Mouse (Mus musculus): Measurements from ENCODE around the gene Gm49711. TPM values are rescaled to one million over a fixed set of nuclear protein-coding genes. Genes with fewer than 3 reads are reported as not detected.

Gm49711 gene
- total RNA-seq, 2 experiments from 2014 or later, result 0.37 TPM; not detected in 1

DNA sequence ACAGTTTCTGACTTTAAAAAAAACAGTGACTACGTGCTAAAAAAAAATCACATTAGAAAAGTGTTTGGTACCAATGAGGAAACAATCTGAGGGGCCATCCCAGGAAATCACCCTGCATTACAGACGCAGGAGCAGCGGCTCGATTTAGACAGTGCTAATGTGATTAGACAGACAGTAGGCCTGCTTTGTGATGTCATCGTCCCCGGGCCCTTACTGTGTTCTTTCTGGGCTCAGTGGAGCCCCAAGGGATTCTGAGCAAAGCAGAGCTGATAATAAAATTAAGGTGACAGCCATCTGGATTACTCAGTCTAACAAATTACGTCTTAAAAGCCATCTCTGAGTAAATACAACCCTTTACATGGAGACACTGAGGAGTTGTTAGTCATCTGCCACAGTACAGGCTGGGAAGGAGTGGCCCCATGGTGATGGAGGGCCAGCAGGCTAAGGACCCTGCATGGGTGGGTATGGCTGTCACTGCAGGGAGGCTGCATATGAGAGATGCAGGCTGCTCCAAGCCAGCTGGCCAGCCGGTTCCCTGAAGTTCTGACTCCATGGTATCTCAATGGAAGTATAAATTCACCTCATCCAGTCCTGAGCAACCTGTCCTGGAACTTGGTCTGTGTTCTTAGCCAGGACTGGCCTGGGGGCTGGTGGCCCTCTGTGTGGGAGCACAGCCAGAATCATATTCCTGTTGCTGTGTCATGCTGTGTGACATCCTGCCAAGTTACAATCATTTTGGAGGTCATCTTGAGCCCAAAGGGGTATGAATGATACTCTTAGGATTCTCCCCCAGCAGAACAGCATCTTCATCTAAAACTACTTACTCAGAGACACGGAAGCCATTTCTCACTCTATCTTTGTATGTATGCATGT is 59.5 kb downstream of the Gm49711 start:
- no peak for DNase-seq (ENCODE audit: low spot score in 2 of 2)

DNA sequence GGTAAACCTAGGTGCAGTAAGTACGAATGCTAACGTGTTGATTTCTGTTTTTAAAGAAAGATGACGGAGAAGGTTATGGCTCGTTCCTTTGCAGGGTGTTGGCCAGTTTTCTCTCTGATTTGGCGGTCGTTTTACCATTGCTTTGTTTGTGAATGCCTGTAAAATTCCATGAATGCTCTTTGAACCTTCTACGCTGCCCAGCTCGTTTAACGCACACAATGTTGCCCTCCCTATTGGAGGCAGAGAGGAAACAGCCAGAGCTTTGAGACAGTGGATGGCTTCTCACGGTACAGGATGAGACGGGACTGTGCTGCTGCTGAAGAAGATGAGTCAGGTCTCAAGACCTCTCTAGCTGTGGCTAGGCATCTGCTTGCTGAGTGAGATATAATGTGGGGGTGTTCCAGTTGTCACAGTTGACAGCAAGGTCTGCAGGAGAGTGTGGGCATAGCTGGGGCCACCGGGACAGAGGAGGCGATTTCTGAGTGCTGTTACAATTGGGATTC is 60.9 kb downstream of the Gm49711 start:
- DNase-seq (ENCODE audit: low spot score in 2 of 2), result no peak

DNA sequence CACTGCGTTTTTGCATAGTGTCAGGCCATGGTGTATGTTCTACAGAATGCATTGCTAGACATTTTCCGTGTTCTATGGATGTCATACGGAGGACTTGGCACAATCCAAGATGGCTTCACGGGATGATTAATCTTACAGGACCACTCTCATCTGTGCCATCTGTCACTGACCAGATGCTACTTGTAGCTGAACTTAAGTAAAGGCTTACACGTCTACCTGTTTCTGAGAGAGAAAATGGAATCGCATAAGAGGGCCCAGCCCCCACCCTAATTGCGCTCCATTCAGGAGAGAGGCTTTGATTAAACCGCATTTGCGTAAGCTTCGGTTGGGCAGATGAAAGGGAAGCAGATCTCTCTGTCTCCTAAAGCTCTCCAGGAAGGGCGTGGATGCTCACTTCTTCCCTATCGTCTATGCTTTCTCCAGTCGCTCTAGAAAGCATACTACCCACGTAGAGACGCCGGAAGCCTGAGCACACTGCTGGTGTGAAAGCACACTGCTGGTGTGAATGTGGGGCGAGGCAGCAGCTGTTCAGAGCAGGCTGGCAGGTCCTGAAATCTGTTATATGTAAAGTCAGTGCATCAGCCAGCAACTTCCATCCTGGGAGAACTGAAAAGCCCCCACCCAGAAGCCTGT is 62.9 kb downstream of the Gm49711 start:
- no peak for DNase-seq (ENCODE audit: low spot score in 2 of 2)

DNA sequence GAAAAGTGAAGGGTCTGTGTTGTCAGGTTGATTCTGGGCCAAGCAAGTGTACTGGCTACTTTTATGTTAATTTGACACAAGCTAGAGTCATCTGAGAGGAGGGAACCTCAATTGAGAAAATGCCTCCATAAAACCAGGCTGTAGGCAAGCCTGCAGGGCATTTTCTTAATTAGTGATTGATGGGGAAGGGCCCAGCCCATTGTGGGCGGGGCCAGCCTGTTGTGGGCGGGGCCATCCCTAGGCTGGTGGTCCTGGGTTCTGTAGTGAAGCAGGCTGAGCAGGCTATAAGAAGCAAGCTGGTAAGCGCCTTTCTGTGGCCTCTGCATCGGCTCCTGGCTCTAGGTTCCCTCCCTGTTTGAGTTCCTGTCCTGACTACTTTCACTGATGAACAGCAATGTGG is 69.1 kb downstream of the Gm49711 start:
- no peak for DNase-seq (ENCODE audit: low spot score in 2 of 2)

DNA sequence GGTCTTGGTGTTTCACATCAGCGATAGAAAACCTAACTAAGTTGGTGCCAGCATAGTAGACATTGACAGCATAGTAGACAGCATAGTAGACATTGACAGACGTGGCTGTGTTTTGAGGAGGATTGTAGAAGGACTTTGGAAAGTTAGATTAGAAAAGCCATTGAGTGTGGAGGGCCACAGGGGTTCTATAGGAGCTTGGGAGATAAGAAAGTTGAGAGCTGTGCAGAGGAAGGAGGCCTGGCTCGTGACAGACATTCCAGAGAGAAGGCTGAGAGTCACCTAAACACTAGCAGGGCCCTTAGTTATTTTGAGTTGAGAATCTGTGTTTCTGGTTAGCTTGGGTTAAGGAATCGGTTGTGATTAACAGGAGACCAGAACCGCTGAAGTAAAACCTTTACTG is 69.5 kb downstream of the Gm49711 start:
- DNase-seq (ENCODE audit: low spot score in 2 of 2), result no peak

DNA sequence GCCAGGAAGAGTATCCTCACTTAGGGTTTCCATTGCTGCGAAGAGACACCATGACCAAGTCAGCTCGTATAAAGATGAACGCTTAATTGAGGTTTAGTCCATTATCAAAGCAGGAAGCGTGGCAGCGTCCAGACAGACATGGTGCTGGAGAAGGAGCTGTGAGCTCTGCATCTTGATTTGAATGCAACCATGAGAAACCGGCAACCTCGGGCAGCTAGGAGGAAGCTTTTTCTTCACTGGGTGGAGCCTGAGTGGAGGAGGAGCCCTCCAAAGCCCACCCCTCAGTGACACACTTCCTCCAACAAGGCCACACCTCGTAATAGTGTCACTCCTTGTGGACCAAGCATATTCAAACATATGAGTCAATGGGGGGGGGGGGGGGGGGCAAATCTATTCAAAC is 71.7 kb downstream of the Gm49711 start:
- DNase-seq (ENCODE audit: low spot score in 2 of 2), result no peak

DNA sequence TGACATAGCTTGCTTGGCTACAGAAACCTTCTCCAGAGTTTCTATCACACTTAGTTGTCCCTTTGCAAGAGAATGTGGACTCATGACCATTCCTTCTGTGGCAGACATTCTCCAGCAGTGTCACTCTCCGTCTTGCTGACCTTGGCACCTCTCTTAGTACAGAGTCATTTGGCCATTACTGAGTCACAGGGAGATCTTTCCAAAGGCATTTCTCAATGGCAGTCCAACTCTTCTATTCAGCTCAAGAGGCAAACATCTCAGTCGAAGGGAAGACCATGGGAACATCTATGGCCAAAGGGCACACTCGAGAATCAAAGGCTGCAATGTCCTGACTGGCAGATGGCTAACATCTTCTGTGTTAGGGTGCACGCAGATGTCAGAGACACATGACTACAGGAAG is 74.4 kb downstream of the Gm49711 start:
- no peak for DNase-seq (ENCODE audit: low spot score in 2 of 2)

DNA sequence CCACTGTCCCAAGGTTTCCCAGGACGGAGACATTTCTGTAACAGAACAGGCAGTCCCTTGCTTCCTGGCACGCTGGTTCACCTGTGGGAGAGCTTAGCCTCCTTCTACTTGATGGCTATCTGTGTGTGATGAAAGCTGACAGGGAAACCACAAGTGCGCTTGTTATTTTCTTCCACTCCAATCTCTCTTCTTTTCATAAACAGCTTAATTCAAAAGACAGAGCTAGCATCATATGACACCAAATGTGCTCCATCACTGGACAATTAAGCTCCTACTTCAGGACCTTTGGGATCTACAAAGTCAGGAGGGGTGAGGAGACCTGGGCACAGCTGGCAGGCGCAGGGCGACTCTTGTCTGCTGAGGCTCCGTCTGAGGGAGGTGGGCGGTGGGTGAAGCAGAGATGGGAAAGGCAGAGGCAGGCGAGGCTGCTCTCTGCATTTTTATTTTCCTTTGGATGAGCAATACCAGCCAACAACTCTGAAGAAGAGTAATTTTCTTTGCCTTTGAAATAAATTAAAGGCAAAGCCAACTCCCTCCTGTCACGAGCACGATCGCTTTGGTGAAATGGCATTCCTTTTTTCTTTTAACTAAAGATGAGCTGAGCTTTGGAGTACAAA is 76.1 kb downstream of the Gm49711 start:
- no peak for DNase-seq (ENCODE audit: low spot score in 2 of 2)

DNA sequence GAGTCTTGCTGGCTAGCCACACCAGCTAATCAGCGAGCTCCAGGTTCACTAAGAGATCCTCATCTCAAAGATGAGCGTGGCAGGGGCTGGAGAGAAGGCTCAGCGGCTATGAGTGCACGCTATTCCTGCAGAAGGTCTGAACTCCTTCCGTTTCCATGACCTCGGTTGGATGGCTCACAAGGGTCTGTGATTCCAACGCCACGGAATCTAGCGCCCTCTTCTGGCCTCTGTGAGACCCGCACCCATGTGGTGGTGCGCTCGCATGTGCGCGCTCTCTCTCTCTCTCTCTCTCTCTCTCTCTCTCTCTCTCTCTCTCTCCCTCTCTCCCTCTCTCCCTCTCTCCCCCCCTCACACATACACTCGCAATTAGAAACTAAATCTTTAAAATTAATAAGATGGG is 78.2 kb downstream of the Gm49711 start:
- DNase-seq (ENCODE audit: low spot score in 2 of 2), result no peak

DNA sequence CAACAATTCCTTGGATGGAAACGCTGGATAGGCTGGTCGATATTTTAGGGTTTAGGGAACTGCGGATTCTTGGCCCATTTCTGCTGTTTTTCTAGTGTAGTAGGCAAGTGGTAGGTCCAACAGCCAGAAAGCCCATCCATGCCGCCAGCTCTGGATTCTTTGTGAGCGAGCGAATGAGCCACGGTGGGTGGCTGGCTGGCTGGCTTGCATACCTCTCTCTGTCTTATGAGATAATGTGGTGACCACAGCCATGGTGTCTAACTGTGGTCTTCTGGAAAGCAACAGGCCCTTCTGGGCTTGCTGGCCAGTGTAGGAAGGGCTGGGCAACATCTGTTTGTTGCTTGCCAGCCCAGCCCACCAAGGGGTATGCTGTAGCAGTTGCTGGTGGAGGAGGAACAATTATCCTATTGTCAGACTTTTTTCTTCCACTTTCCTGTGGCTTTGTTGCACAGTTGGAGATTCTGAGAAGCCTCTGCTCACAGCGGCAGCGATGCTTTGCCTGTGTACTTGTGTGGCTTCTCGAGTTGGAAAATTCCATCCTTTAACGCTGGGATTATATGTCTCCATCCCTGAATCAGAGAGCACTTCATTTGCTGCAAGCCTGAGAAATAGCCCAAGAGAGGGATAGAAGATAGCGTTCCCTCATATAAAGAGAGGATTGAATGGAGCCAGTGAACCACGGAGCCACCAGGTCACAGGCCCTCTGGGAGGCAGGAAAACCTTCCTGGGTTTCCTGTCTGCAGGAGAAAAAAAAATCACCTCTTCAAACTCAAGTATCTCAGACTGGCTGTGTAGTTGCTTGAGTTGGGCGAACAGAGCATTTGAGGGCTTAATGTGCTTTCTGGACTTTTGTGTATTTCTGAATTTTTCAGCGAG is 81.5 kb downstream of the Gm49711 start:
- DNase-seq (ENCODE audit: low spot score in 2 of 2), result no peak

DNA sequence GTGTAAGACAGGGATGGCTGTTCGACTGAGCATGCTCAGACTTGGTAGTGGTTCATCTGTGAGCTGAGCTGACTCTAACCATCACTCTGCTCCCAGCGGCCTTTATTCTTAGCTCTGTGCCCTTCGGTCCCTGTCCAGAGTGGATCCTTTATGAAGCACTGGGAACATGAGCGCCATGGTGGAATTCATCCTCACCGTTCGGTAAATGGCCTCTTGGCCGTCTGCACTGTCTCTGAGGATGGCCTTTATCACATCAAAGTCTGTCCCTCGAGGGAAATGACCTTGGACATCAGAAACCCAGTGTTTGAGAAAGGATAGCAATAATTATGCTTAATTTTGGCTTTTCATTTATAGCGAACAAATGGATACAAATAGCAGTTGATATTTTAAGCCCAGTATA is 82.2 kb downstream of the Gm49711 start:
- DNase-seq (ENCODE audit: low spot score in 2 of 2), result no peak

DNA sequence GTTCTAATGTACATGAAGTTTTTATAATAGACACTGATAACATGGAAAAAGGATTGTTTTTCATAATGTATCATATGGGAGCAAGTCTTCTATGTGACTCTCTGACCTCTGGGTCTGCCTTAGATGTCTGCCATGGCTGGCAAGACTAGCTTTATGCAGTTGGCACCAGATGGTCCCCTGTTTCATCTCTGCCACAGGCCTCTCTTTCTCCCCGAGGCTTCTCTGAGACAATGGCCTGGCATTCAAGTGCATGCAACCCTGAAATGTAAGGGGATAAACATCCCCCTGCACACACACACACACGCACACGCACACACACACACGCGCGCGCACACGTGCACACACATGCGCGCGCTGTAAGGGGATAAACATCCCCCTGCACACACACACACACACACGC is 82.9 kb downstream of the Gm49711 start:
- no peak for DNase-seq (ENCODE audit: low spot score in 2 of 2)

DNA sequence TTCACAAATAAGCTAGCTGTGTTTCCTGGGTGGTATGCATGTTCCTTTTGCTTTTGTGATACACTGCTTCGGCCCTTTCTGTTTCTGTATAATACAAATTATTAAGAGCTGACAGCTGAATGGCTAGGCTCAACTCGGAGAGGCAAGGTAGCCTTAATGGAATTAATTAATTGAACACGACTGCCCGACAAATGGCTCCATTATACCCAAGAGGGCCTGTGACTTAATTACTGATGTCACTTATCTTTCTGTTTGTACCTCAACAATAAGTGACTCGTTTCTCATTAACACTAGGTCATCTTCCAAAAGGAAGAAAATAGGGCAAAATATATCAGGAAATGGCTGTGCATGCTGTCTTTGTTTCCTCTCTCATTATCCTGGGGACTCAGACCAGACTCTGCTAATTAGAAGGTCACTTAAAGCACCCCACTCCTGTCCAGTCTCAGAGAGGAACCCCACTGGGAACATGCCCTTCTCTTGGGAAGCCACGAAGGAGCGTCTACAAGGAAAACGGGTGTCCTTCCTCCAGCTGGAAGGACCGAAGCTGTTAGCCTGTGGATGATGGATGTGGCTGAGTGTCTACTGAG is 84.4 kb downstream of the Gm49711 start:
- no peak for DNase-seq (ENCODE audit: low spot score in 2 of 2)

DNA sequence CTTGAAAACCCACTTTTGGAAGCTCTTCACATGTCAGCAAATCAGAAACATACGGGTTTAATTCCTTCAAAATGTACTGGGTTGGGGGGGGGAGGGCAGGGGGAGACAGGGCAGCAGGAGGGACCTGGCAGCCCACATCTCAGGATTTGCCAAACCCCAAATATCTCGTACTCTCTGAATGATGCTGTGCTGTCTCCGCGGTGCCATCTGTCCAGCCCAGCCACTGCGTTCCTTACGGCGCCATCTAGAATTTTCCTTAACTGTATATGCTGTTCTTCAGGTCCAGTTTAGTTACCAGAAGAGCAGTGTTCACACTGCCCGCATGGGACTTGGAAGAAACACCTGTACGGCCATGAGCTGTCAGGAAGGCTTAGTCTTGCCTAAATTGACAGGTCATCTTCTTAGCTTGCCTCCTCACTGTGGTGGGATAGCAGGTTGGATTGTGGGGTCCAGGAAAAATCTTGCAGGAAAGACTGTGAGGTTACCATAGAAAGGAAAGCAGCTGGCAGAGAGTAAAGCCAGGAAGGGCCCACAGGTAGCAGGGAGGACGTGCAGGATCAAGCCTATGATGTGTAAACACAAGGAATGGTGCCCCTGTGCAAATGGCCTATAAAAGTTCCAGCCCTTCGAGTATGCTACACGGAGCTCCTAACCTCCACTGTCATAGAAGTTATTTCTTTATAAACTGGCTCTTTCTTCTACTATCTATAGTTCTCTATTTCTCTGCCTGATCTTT is 89.7 kb downstream of the Gm49711 start:
- DNase-seq (ENCODE audit: low spot score in 2 of 2), result no peak

DNA sequence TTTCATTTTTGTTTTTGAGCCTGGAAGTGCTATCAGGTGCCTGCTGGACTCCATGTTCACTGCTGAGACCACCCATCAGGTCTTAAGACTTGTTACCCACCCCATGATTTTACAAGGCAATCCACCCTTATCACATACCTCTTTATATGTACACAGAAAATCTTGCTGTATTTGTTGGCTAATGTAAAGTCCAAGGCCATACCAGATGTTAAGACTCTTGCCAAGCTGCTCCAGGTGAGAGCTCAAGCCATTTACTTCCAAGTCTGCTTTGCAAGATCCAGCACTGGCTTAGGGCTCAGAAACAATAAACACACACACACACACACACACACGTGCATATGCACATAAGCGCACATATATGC is 90.2 kb downstream of the Gm49711 start:
- no peak for DNase-seq (ENCODE audit: low spot score in 2 of 2)

DNA sequence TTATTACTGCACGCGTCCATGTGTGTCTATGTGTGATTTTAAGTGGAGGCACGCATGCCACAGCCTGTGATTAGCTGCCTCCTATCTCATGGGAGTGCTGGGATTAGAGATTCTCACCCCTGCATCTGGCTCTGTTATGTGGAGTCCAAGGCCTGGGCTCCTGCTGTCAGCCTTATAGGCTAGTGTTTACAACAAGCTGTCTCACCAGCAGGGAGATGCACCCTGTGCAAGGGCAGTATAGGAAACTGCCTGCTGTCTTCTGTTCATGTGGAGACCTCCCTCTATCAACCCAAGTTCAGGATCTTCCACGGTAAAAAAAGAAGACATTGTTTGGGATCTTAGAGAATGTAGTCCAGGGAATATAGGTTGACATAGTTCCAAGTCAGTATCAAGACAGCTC is 92.9 kb downstream of the Gm49711 start:
- no peak for DNase-seq (ENCODE audit: low spot score in 2 of 2)

DNA sequence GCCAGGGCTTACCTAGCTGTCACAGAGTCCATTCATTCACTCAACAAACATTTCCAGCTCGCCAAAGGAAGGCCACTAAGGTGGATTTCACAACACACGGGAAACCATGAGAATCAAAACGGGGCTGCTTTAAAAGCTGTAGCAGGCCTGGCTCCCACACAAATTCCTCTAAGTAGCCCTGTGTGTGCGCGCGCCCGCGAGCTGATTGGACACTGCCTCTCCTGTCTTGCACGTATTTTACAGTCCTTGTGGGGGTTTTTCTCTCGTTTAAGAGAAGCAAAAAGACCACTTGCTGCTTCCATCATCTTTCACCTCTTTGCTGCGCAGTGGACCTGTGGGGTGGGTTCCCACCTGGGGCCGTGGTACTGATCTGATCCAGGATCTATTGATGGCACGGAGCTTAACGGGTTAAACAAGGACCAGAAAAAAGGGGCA is 99.9 kb downstream of the Gm49711 start:
- no peak for DNase-seq (ENCODE audit: low spot score in 2 of 2)

DNA sequence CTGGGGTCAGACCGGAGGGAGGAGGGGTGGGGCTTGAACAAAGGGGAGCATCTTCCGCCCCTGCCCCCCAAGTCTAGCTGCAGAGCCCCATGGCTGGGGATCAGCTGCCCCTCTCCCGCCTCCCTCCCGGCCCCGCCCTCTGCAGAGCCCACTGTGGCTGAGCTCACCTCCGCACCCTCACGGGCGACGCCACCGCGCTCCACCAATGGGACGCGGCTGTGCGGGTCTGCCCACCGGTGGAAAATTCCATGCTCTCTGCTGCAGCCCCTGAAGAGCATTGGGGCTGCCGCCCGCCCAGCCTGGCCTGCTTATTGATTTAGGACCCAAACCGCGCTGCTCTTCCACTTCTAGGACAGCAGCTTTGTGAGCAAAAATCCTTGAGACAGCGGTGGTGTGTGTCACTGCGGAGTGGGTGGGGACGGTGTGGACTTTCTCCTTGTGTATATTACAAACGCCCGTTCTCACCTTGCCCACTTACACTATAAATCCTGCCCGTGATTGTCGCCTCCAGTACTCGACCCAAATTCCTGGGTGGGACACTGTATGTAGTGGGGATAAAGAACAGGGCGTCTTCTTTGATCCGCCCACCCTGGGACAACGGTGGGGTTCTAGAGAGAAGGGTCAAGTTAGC is 100.5 kb downstream of the Gm49711 start:
- peak; percentile 21 to 53 for DNase-seq (ENCODE audit: low spot score in 2 of 2)

DNA sequence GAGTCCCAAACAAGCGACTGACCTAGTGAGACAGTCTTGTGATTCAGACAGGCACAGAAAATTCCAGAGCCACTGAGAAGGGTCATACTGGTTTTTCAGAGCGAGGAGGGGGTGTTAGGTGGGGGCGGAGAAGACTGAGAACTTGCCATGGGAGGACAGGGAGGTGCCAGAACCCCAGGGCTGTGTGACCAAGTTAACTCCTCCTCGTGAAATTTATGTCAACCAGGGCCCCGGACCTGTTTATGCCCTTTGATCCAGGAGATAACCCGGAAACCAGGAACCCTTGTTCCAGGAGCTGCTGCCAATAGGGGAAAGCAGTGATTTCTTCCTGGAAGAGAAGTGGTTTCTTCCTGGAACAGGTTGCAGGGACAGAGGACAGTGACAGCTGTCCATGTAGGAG is 101.0 kb downstream of the Gm49711 start:
- no peak for DNase-seq (ENCODE audit: low spot score in 2 of 2)

DNA sequence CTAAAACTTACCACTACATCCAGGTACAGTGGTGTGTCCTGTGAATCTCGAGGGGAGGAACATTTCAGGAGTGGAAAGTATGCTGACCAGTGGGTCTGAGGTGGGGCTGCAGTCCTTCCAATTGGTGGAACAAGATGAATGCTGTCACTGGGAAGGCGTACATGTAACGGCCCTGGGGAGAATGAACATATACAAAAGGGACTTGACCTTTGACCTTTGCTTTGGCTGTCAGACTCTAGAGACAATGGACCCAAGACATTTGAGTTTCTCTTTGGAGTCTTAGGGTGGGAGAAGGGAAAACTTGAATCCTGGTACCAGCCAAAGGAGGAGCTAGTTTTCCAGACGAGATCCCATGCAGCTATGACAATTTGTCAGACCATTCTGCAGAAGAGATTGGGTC is 104.2 kb downstream of the Gm49711 start:
- DNase-seq (ENCODE audit: low spot score in 2 of 2), result no peak

All from adrenal gland, postnatal 4 days (tissue).